Mouse (Mus musculus) lung, postnatal 0 days (tissue): Measurements from ENCODE around the gene Cfap99. TPM values are rescaled to one million over a fixed set of nuclear protein-coding genes. Genes with fewer than 3 reads are reported as not detected.

Experiments used
- ATAC-seq: fragments of 200-750 bp; cut with Nextera tagmentation; 2 replicates; pipeline ENCODE4 v1.8.0; 2017; ENCODE audit warnings: moderate library complexity
- DNase-seq: peaks from one replicate; pipeline ENCODE4 v3.0.0-alpha.2; 2016; ENCODE audit warnings: low spot score
- H3K27ac ChIP-seq: fragments of 300-500 bp; sonication (generic); 2 replicates; pipeline ENCODE4 v1.5.1; 2014; ENCODE audit warnings: antibody characterized with exemption, mild to moderate bottlenecking, low read length, mixed read lengths
- H3K27me3 ChIP-seq: fragments of 300-500 bp; sonication (generic); replicated peaks from 2 replicates; pipeline ENCODE4 v1.6.1; 2014; ENCODE audit warnings: low read length, mixed read lengths; ENCODE audit not compliant: insufficient read depth
- H3K36me3 ChIP-seq: fragments of 300-500 bp; sonication (generic); 2 replicates; pipeline ENCODE4 v1.6.1; 2014; ENCODE audit warnings: low read length, mixed read lengths; ENCODE audit not compliant: insufficient read depth
- H3K4me1 ChIP-seq: fragments of 300-500 bp; sonication (generic); 2 replicates; pipeline ENCODE4 v1.6.1; 2014; ENCODE audit warnings: antibody characterized with exemption, low read depth, low read length, mixed read lengths; ENCODE audit not compliant: insufficient read depth
- H3K4me2 ChIP-seq: fragments of 300-500 bp; sonication (generic); replicated peaks from 2 replicates; pipeline ENCODE4 v1.6.1; 2014; ENCODE audit warnings: low read depth, mild to moderate bottlenecking, low read length, moderate library complexity, mixed read lengths
- H3K4me3 ChIP-seq: fragments of 300-500 bp; sonication (generic); 2 replicates; pipeline ENCODE4 v1.5.1; 2014; ENCODE audit warnings: low read depth, low read length
- H3K9ac ChIP-seq: fragments of 300-500 bp; sonication (generic); replicated peaks from 2 replicates; pipeline ENCODE4 v1.6.1; 2014; ENCODE audit warnings: low read depth, mild to moderate bottlenecking
- H3K9me3 ChIP-seq: fragments of 300-500 bp; sonication (generic); 2 replicates; pipeline ENCODE4 v1.6.1; 2016; ENCODE audit warnings: low read length, mixed read lengths
- CTCF ChIP-seq: IDR thresholded peaks from 2 replicates; pipeline ENCODE4 v1.5.1; 2016; ENCODE audit warnings: antibody characterized with exemption, mild to moderate bottlenecking
- EP300 ChIP-seq: IDR thresholded peaks from 2 replicates; pipeline ENCODE4 v1.6.1; 2016; ENCODE audit warnings: antibody characterized with exemption, mild to moderate bottlenecking, control low read depth
- WGBS: fragments of 180-500 bp; shearing (Covaris S2); extraction: QIAGEN DNeasy Blood & Tissue Kit; methylation state at CpG from one replicate; pipeline ENCODE4 v1.1.7; 2014; 5-methylcytosine and 5-hydroxymethylcytosine counted together
- polyA plus RNA-seq: library from polyadenylated mRNA; unstranded; fragments of >200 nt; fragmentation: Nextera tagmentation; extraction: Ambion mirVana; gene quantifications from 2 replicates; pipeline ENCODE4 v1.2.1, GENCODE M21; 2015

Gene Cfap99
- polyA plus RNA-seq, 1 experiment from 2014 or later = 0.35 TPM

GRCm38 (mm10) chr5:34334081-34334480 is 45.7 kb downstream of the Cfap99 start:
- WGBS = 100% methylated on average over 1 of the region's 1 CpGs
- Histone ChIP-seq H3K4me2 (no peak overlapping the region), H3K4me1 (peaks cover 6% of the 10 kb centered on the region; the same call in 1 of the 2 replicates), H3K4me3 (no peak overlapping the region), H3K36me3 (no peaks in the 10 kb centered on the region), H3K27me3 (no peaks in the 10 kb centered on the region), H3K9me3 (no peaks in the 10 kb centered on the region), H3K9ac (no peak overlapping the region), H3K27ac (no peak overlapping the region)
- no peak for DNase-seq
- ATAC-seq = no peak
- no peak for TF ChIP-seq EP300
- TF ChIP-seq CTCF = no peak

DNA sequence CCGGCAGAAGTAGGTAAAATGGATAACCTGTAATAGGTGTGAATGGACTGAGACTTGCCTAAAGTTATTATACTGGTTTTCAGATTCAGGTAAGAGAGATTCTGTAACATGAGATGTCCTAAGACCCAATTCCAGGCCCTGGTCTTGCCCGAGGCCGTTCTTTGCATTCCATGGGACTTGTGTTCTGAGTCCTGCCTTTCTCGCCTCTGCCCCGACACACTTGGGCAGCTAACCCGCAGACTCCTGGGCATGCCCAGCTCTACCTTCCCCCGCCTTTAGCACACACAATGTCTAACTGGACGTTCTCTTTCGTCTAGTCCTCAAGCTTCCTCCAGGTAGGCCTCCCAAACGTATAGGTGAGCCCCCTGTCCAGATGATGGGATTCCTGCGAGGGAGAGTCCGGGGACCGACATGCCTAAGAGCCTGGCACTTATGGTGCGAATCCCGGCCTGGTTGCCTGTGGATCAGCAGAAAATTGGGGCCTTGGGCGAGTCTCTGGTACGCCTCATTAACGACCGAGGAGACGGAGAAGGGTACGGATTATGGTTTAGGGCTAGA is 47.2 kb downstream of the Cfap99 start:
- Histone ChIP-seq H3K27ac (peak overlapping the region; percentile 99), H3K4me3 (peak overlapping the region; percentile 98), H3K4me2 (peak overlapping the region; percentile 82), H3K4me1 (peaks cover 6% of the 10 kb centered on the region; the same call in 1 of the 2 replicates), H3K36me3 (no peaks in the 10 kb centered on the region), H3K9me3 (no peaks in the 10 kb centered on the region), H3K27me3 (no peaks in the 10 kb centered on the region), H3K9ac (peak overlapping the region; percentile 98)
- ATAC-seq = peak; percentile 44
- DNase-seq = peak; percentile 60
- WGBS = 1% methylated on average over 21 of the region's 21 CpGs
- TF ChIP-seq EP300 (no peak), CTCF (no peak)

GRCm38 (mm10) chr5:34336097-34336774 is 47.8 kb downstream of the Cfap99 start, which contains the start of gene Rnf4:
Gene Rnf4 (plus strand): TSS chr5:34336289.
- Histone ChIP-seq H3K27ac (peak within 1 kb of the TSS; percentile 99), H3K9me3 (no peaks in the 10 kb centered on the region), H3K9ac (peak within 1 kb of the TSS; percentile 98), H3K27me3 (no peaks in the 10 kb centered on the region), H3K4me1 (peaks cover 6% of the 10 kb centered on the region; the same call in 1 of the 2 replicates), H3K4me3 (peak within 1 kb of the TSS; percentile 98), H3K36me3 (no peaks in the 10 kb centered on the region), H3K4me2 (peak within 1 kb of the TSS; percentile 82)
- ATAC-seq = peak; percentile 97
- TF ChIP-seq EP300 (peak; percentile 82), CTCF (no peak)
- under 1% methylated on average over 47 of the region's 67 CpGs for WGBS
- DNase-seq = peak; percentile 100

DNA sequence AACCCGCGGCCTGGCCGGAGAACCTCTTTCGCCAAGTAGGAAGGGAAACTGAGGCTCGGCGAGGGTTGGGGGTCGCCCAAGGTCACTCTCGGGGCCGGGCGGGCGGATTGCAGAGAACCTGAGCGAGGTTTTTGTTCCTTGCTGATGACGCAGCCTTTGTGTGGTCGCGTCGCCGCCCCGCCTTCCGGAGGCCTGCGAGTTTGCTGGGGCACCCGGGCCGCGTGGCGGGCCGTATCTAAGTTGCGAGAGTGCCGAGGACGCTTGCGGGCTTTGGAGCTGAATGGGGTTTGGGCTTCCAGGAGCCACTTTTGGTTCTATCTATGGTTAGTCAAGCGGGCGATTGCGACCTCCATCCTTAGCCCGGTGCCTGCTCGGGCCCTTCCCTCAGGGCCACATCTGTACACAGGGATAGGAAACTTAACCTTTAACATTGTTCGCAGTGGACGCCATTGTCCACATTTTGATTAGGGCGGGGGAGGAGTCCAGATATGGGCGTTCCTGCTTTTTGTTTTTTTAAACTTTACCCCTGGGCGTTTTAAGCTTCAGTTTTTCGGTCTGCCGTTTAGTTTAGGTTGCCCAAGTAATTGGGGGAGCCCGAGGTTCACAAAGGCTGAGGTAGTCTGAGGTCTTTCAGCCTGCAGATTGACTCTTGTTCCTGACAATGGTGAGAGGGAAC is 48.5 kb downstream of the Cfap99 start:
- Histone ChIP-seq H3K36me3 (no peaks in the 10 kb centered on the region), H3K4me1 (peaks cover 6% of the 10 kb centered on the region; the same call in 1 of the 2 replicates), H3K4me3 (peak overlapping the region; percentile 98), H3K9me3 (no peaks in the 10 kb centered on the region), H3K27ac (peak overlapping the region; percentile 99), H3K27me3 (no peaks in the 10 kb centered on the region), H3K9ac (peak overlapping the region; percentile 98), H3K4me2 (peak overlapping the region; percentile 68)
- no peak for TF ChIP-seq CTCF
- WGBS = under 1% methylated on average over 42 of the region's 42 CpGs
- peak; percentile 55 for ATAC-seq
- DNase-seq = peak; percentile 75

GRCm38 (mm10) chr5:34340246-34340645 is 51.8 kb downstream of the Cfap99 start:
- DNase-seq (no peak), ATAC-seq (no peak)
- WGBS = 94% methylated on average over 6 of the region's 6 CpGs
- no peaks in the 10 kb centered on the region for H3K27me3 ChIP-seq
- TF ChIP-seq CTCF = no peak
- TF ChIP-seq EP300 = no peak
- H3K4me2 ChIP-seq = no peak overlapping the region
- H3K27ac ChIP-seq = no peak overlapping the region
- H3K9me3 ChIP-seq = no peaks in the 10 kb centered on the region
- H3K36me3 ChIP-seq = no peaks in the 10 kb centered on the region
- no peak overlapping the region for H3K9ac ChIP-seq
- H3K4me1 ChIP-seq = peaks cover 6% of the 10 kb centered on the region; the same call in 1 of the 2 replicates
- no peak overlapping the region for H3K4me3 ChIP-seq

- DNase-seq (no peak), ATAC-seq (no peak)
- H3K4me1 ChIP-seq = no peaks in the 10 kb centered on the region
- H3K36me3 ChIP-seq = peaks cover 38% of the 10 kb centered on the region
- WGBS = 97% methylated on average over 3 of the region's 3 CpGs
- TF ChIP-seq EP300 (no peak), CTCF (no peak)
- H3K4me3 ChIP-seq = no peak overlapping the region
- no peak overlapping the region for H3K27ac ChIP-seq
- no peaks in the 10 kb centered on the region for H3K9me3 ChIP-seq
- H3K9ac ChIP-seq = no peak overlapping the region
- H3K4me2 ChIP-seq = no peak overlapping the region
- H3K27me3 ChIP-seq = no peaks in the 10 kb centered on the region
Measured at GRCm38 (mm10) chr5:34352084-34352631, 63.8 kb downstream of the Cfap99 start.
